Mouse (Mus musculus): ENCODE measurements at regions not wholly inside any gene's neighbourhood (a gene's known extent, or its start where the extent isn't known, plus 50 kb on each side); places are given as distances from the start of the nearest gene placed in this dataset.
A peak's percentile ranks its signal among the peaks of the same experiment; 100 is the strongest.

GRCm38 (mm10) chr15:5513146-5513545 is 269.2 kb upstream of the Ptger4 start:
- Histone ChIP-seq H3K9me3 (no peaks in the 10 kb centered on the region), H3K4me1 (no peaks in the 10 kb centered on the region), H3K4me2 (no peak overlapping the region), H3K4me3 (no peak overlapping the region), H3K9ac (no peak overlapping the region), H3K27ac (no peak overlapping the region), H3K27me3 (no peaks in the 10 kb centered on the region), H3K36me3 (no peaks in the 10 kb centered on the region)
- ATAC-seq (ENCODE audit: insufficient number of reproducible peaks, low FRiP score, low TSS enrichment, low read depth), result peak; percentile 75; the same call in 1 of the 2 replicates
- WGBS, result 47% methylated on average over 4 of the region's 4 CpGs

GRCm38 (mm10) chr15:5514217-5514616 is 270.2 kb upstream of the Ptger4 start:
- no peak overlapping the region for H3K4me3 ChIP-seq
- ATAC-seq (ENCODE audit: insufficient number of reproducible peaks, low FRiP score, low TSS enrichment, low read depth), result no peak
- H3K4me2 ChIP-seq, result no peak overlapping the region
- no peaks in the 10 kb centered on the region for H3K9me3 ChIP-seq
- no peaks in the 10 kb centered on the region for H3K36me3 ChIP-seq
- no peaks in the 10 kb centered on the region for H3K27me3 ChIP-seq
- H3K27ac ChIP-seq, result no peak overlapping the region
- H3K9ac ChIP-seq, result no peak overlapping the region
- WGBS, result 54% methylated on average over 4 of the region's 4 CpGs
- H3K4me1 ChIP-seq, result no peaks in the 10 kb centered on the region

- Histone ChIP-seq H3K4me1 (no peaks in the 10 kb centered on the region), H3K27ac (no peak overlapping the region), H3K4me3 (no peak overlapping the region), H3K4me2 (no peak overlapping the region), H3K9ac (no peak overlapping the region), H3K36me3 (no peaks in the 10 kb centered on the region), H3K27me3 (no peaks in the 10 kb centered on the region), H3K9me3 (no peaks in the 10 kb centered on the region)
- ATAC-seq (ENCODE audit: insufficient number of reproducible peaks, low FRiP score, low TSS enrichment, low read depth), result no peak
- WGBS, result 45% methylated on average over 10 of the region's 10 CpGs
Observed at GRCm38 (mm10) chr15:5517244-5517966, 273.4 kb upstream of the Ptger4 start.

- no peaks in the 10 kb centered on the region for H3K27me3 ChIP-seq
- WGBS, result 85% methylated on average over 2 of the region's 2 CpGs
- no peak overlapping the region for H3K4me2 ChIP-seq
- H3K4me3 ChIP-seq, result no peak overlapping the region
- H3K36me3 ChIP-seq, result no peaks in the 10 kb centered on the region
- no peak overlapping the region for H3K27ac ChIP-seq
- no peak overlapping the region for H3K9ac ChIP-seq
- H3K4me1 ChIP-seq, result no peaks in the 10 kb centered on the region
- ATAC-seq (ENCODE audit: insufficient number of reproducible peaks, low FRiP score, low TSS enrichment, low read depth), result no peak
- no peaks in the 10 kb centered on the region for H3K9me3 ChIP-seq
Observed at GRCm38 (mm10) chr15:5519552-5519951, 275.6 kb upstream of the Ptger4 start.

GRCm38 (mm10) chr15:5519997-5520396 is 276.0 kb upstream of the Ptger4 start:
- WGBS, result 74% methylated on average over 1 of the region's 1 CpGs
- no peak overlapping the region for H3K4me2 ChIP-seq
- no peaks in the 10 kb centered on the region for H3K27me3 ChIP-seq
- H3K27ac ChIP-seq, result no peak overlapping the region
- no peak for ATAC-seq (ENCODE audit: insufficient number of reproducible peaks, low FRiP score, low TSS enrichment, low read depth)
- no peaks in the 10 kb centered on the region for H3K36me3 ChIP-seq
- no peaks in the 10 kb centered on the region for H3K9me3 ChIP-seq
- H3K4me3 ChIP-seq, result no peak overlapping the region
- H3K9ac ChIP-seq, result no peak overlapping the region
- H3K4me1 ChIP-seq, result no peaks in the 10 kb centered on the region

- Histone ChIP-seq H3K4me3 (no peak overlapping the region), H3K36me3 (no peaks in the 10 kb centered on the region)
- 83% methylated on average over 6 of the region's 6 CpGs for WGBS
Observed at GRCm38 (mm10) chr15:5528619-5529018, 284.6 kb upstream of the Ptger4 start.

GRCm38 (mm10) chr15:5533656-5534055 is 289.7 kb upstream of the Ptger4 start:
- no peak overlapping the region for H3K9ac ChIP-seq

More at GRCm38 (mm10) chr15:5528619-5529018, 284.6 kb upstream of the Ptger4 start:
- Histone ChIP-seq H3K27me3 (no peaks in the 10 kb centered on the region), H3K4me1 (no peaks in the 10 kb centered on the region), H3K9me3 (no peaks in the 10 kb centered on the region), H3K27ac (no peak overlapping the region), H3K9ac (no peak overlapping the region), H3K4me2 (no peak overlapping the region)
- ATAC-seq (ENCODE audit: insufficient number of reproducible peaks, low FRiP score, low TSS enrichment, low read depth), result no peak

GRCm38 (mm10) chr15:5537432-5537831 is 293.4 kb upstream of the Ptger4 start:
- no peak overlapping the region for H3K27ac ChIP-seq
- no peak overlapping the region for H3K4me3 ChIP-seq
- 42% methylated on average over 2 of the region's 2 CpGs for WGBS
- no peak overlapping the region for H3K9ac ChIP-seq
- H3K4me1 ChIP-seq, result no peaks in the 10 kb centered on the region
- no peak for ATAC-seq (ENCODE audit: insufficient number of reproducible peaks, low FRiP score, low TSS enrichment, low read depth)
- H3K27me3 ChIP-seq, result no peaks in the 10 kb centered on the region
- no peaks in the 10 kb centered on the region for H3K9me3 ChIP-seq
- H3K36me3 ChIP-seq, result no peaks in the 10 kb centered on the region
- H3K4me2 ChIP-seq, result no peak overlapping the region

More at GRCm38 (mm10) chr15:5533656-5534055, 289.7 kb upstream of the Ptger4 start:
- no peak for ATAC-seq (ENCODE audit: insufficient number of reproducible peaks, low FRiP score, low TSS enrichment, low read depth)
- H3K27ac ChIP-seq, result no peak overlapping the region
- H3K4me3 ChIP-seq, result no peak overlapping the region
- no peaks in the 10 kb centered on the region for H3K9me3 ChIP-seq
- H3K27me3 ChIP-seq, result no peaks in the 10 kb centered on the region
- H3K36me3 ChIP-seq, result no peaks in the 10 kb centered on the region
- H3K4me2 ChIP-seq, result no peak overlapping the region
- no peaks in the 10 kb centered on the region for H3K4me1 ChIP-seq

- no peak overlapping the region for H3K9ac ChIP-seq
- H3K4me2 ChIP-seq, result no peak overlapping the region
- H3K27ac ChIP-seq, result no peak overlapping the region
- WGBS, result 80% methylated on average over 4 of the region's 4 CpGs
- no peaks in the 10 kb centered on the region for H3K9me3 ChIP-seq
- no peak overlapping the region for H3K4me3 ChIP-seq
- no peaks in the 10 kb centered on the region for H3K4me1 ChIP-seq
- no peak for ATAC-seq (ENCODE audit: insufficient number of reproducible peaks, low FRiP score, low TSS enrichment, low read depth)
- no peaks in the 10 kb centered on the region for H3K36me3 ChIP-seq
- H3K27me3 ChIP-seq, result no peaks in the 10 kb centered on the region
Observed at GRCm38 (mm10) chr15:5539301-5539928, 295.4 kb upstream of the Ptger4 start.

- 65% methylated on average over 4 of the region's 4 CpGs for WGBS
- Histone ChIP-seq H3K9ac (no peak overlapping the region), H3K27me3 (no peaks in the 10 kb centered on the region), H3K27ac (no peak overlapping the region), H3K4me1 (peaks cover 16% of the 10 kb centered on the region), H3K36me3 (no peaks in the 10 kb centered on the region), H3K4me2 (no peak overlapping the region), H3K4me3 (no peak overlapping the region), H3K9me3 (no peaks in the 10 kb centered on the region)
- no peak for ATAC-seq (ENCODE audit: insufficient number of reproducible peaks, low FRiP score, low TSS enrichment, low read depth)
Observed at GRCm38 (mm10) chr15:5554526-5554925, 310.5 kb upstream of the Ptger4 start.

- no peak for ATAC-seq (ENCODE audit: insufficient number of reproducible peaks, low FRiP score, low TSS enrichment, low read depth)
- no peaks in the 10 kb centered on the region for H3K36me3 ChIP-seq
- H3K9ac ChIP-seq, result no peak overlapping the region
- no peaks in the 10 kb centered on the region for H3K9me3 ChIP-seq
- H3K27ac ChIP-seq, result no peak overlapping the region
- no peak overlapping the region for H3K4me2 ChIP-seq
- 53% methylated on average over 4 of the region's 4 CpGs for WGBS
- no peak overlapping the region for H3K4me3 ChIP-seq
- H3K27me3 ChIP-seq, result no peaks in the 10 kb centered on the region
- peaks cover 16% of the 10 kb centered on the region for H3K4me1 ChIP-seq
Observed at GRCm38 (mm10) chr15:5554926-5555325, 310.9 kb upstream of the Ptger4 start.

- peaks cover 16% of the 10 kb centered on the region for H3K4me1 ChIP-seq
- H3K27ac ChIP-seq, result no peak overlapping the region
- H3K9ac ChIP-seq, result no peak overlapping the region
- ATAC-seq (ENCODE audit: insufficient number of reproducible peaks, low FRiP score, low TSS enrichment, low read depth), result no peak
- no peak overlapping the region for H3K4me3 ChIP-seq
- no peaks in the 10 kb centered on the region for H3K9me3 ChIP-seq
- no peaks in the 10 kb centered on the region for H3K27me3 ChIP-seq
- H3K36me3 ChIP-seq, result no peaks in the 10 kb centered on the region
- H3K4me2 ChIP-seq, result no peak overlapping the region
- 43% methylated on average over 7 of the region's 7 CpGs for WGBS
Observed at GRCm38 (mm10) chr15:5555381-5556066, 311.5 kb upstream of the Ptger4 start.
